Mouse (Mus musculus) olfactory bulb, adult 2 months (tissue): Measurements from ENCODE around the gene Gm26558.

Source experiments
- CTCF ChIP-seq: fragments of 200-500 bp; IDR thresholded peaks from 2 replicates; pipeline ENCODE4 v1.5.1; 2012; ENCODE audit warnings: low read depth, mild to moderate bottlenecking, low read length, moderate library complexity; ENCODE audit not compliant: insufficient read depth
- POLR2A ChIP-seq: fragments of 200-500 bp; IDR thresholded peaks from 2 replicates; pipeline ENCODE4 v1.6.1; 2012; ENCODE audit warnings: mild to moderate bottlenecking, low read depth, low read length, moderate library complexity; ENCODE audit not compliant: insufficient read depth

DNA sequence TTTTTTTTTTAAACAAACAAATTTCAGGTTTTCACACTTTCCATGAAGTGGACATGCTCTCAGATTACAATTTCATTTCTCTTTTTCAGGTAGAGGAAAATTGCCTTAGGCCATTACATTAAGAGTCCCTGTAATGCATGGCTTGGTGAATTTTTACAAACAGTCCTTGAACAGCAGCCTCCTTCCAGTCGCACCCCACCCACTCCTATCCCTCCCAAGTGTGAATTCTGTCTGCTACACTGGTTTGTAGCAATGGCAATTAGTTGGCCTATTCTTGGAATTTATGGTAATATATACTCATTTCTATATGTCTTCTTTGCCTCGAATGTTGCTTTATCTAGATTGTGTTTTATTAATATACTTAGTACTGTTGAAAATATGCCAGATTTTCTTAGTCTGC lies 10.6 kb upstream of the Gm26558 start:
- TF ChIP-seq POLR2A (no peak), CTCF (no peak)
